Mouse (Mus musculus) adipocyte (in vitro differentiated cells): ENCODE results near the gene Thsd7b.

Source experiments
- DNase-seq: peaks from one replicate; pipeline ENCODE4 v3.0.0-alpha.2; 2016; ENCODE audit warnings: low spot score

The Thsd7b gene

GRCm38 (mm10) chr1:129272982-129273937, at the start of gene Thsd7b:
TSS of gene Thsd7b (plus strand) at chr1:129273302.
- no peak for DNase-seq

- DNase-seq = no peak
Observed at GRCm38 (mm10) chr1:129244292-129244691, 28.8 kb upstream of the Thsd7b start.

DNA sequence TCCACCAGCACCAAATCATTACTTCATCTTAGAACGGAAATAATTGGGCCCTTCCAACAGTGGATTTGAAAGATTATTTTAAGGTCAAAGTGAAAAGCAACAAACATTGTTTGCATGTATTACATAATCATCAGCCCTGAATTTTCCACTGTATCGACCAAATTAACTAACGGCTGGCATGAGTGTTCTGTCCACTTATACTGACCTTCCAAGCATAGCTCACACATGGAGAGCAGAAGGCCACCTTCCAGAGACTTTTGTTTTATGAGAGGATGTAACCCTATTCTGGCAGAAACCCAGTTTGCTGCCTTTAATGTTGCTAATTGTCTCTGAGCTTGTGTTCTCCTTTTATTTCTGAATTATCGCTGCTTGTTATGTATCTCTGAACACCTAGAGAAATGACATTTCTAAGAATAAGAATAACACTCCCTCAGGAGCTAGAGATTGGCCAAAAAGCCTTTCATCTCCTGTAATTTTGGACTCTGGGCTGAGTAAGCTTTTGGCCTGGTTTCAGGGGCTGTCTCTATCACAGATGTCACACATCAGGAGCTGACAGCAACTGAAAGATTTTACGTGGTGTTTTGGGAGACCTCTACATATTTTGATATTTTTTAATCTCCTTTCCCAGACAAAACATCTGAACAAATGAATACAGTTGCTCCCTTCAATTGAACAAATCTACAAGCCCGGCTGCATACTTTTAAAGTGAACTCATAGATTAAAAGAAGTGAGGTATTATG, 22.2 kb upstream of the Thsd7b start:
- DNase-seq = no peak

DNA sequence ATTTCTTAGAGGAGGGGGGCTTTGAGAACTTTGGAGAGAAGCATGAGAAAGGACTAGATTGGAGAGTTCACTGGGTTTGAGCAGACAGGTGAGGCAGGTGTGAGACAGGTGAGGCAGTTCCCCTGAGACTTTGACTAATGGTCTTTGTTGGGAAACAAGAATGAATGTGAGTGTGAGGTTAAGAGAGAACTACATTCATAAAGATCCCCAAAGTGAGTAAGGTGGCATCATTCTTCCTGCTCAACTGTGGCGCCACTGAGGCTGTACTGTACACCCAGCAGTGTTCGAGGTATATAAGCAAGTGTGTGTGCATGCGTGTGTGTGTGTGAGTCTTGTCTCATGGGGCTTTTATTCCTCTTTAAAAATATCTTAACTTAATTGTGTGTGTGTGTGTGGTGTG, 6.4 kb upstream of the Thsd7b start:
- DNase-seq = no peak

DNA sequence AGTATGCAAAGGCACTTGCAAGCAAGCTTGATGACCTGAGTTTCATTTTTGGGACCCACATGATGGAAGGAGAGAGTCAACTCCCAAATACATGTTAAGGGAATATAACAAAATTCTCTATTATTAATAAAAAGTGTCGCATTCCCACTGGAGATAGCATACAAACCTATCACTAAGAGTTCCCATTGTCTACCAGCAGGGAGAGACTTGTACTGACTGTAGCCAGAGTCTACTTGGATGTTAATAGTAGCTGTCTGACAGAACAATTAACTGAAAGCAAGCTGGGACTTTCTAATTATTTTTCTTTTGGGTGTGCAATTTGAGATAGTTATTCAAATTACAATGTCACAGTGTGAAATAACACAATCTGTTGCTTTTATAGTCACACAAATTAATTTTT, 31.1 kb downstream of the Thsd7b start:
- DNase-seq = no peak

DNA sequence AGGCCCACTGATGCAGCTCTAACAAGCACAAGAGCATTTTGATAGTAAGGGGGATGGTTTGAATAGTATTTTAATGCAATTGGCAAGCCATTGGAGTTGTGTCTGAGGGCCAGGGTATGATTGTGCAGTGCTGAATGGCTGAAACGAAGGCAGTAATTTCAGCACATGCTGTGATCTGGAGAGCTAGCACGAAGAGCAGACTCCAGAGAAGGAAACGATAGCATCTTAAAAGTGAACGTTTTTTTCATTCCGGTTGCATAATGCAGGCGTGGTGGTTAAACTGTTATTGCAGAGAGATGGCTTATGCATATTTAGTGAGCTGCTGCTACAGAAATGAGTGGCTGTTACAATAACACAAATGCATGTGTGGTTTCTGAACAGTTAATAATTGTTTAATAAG, 51.3 kb downstream of the Thsd7b start:
- DNase-seq = no peak

DNA sequence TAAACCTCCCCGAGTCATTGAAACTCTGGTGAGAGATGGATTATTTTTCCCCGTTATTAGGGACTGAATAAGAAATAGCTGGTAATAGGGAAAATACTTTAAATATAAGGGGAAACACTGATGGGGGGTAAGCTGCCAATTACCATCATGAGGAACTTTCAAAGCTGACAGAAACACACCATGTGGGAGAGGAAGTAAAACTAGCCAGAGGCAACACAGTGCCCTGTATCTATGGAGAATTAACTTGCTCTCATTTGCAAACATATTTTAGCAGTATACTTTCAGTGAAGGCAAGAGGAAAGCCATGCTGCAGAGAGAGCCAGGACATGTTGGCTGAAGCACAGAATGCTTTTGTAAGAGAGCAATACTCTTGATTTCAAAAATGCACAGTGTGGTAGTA, 51.7 kb downstream of the Thsd7b start:
- no peak for DNase-seq

DNA sequence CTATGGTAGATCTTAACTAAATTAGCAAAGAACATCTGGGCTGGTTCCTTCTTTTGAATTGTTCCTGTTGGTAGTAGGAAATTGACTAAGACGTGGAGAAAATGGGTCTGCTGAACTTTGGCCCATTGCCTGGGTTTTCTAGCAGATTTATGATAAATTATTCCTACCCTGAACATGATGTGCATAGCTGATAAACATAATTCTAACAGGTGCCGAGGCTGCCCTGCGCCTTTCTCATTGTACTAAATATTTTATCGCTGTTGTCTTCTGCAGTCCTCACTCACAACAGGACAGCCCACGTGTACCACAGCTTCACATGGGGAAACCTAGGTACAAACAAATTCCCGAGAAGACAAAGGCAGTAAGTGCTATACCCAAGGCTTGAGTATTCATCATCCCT, 83.5 kb downstream of the Thsd7b start:
- DNase-seq = no peak

- no peak for DNase-seq
Observed at GRCm38 (mm10) chr1:129357378-129357777, 84.3 kb downstream of the Thsd7b start.

GRCm38 (mm10) chr1:129363368-129363767, 90.3 kb downstream of the Thsd7b start:
- no peak for DNase-seq

GRCm38 (mm10) chr1:129364828-129365227, 91.7 kb downstream of the Thsd7b start:
- no peak for DNase-seq

DNA sequence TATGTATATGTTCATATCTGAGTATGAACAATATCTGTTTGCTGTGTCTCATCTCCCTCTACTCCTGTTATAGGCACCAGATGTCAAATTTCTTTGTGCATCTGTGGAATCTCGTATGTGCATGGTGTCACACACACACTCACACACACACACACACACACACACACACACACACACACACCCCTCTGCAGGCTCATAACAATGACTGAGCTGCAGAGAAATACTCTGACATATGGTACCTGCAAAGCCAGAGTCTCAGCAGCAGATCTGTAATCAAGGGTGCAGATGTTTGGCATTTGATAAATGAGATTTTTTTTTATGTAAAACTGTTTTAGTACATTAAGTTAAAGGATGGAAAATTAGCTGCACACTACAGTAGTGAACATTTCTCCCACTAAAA, 92.5 kb downstream of the Thsd7b start:
- no peak for DNase-seq

DNA sequence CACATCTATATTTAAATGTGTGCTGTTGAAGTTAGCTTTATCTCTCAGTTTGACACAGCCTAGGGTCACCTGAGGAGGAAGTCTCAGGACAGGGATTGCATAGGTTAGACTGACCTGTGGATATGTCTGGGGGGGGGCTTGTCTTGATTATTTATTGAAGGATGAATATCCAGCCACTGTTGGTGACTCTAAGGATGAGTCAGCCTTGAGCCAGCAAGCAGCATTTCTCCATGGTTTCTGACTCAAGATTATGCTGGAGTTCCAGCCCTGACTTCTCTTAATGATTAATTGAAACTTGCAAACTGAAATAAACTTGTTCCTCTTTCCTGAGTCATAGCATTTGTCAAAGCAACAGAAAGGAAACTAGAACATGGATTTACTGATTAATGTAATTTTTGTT, 113.4 kb downstream of the Thsd7b start:
- no peak for DNase-seq

DNA sequence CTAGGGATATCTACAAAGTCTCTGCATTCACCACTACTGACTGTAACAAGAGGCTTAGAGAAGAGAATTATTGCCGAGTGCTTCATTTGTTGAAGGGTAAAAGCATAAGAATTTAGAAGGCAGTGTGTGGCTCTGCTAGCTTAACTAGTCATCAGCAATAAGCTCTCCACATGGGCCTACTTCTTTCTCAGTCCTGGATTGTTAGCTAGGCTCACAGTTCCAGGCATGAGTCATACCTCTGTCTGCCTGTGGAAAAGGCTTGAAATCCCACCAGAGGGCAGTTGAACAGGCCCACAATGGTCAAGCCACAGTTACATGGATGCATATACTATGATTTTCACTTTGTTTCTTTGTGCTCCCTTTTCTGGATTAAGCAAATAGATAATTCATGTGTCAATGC, 138.5 kb downstream of the Thsd7b start:
- no peak for DNase-seq

GRCm38 (mm10) chr1:129421581-129421980, 148.5 kb downstream of the Thsd7b start:
- no peak for DNase-seq

GRCm38 (mm10) chr1:129464414-129464813, 191.3 kb downstream of the Thsd7b start:
- DNase-seq = no peak

DNA sequence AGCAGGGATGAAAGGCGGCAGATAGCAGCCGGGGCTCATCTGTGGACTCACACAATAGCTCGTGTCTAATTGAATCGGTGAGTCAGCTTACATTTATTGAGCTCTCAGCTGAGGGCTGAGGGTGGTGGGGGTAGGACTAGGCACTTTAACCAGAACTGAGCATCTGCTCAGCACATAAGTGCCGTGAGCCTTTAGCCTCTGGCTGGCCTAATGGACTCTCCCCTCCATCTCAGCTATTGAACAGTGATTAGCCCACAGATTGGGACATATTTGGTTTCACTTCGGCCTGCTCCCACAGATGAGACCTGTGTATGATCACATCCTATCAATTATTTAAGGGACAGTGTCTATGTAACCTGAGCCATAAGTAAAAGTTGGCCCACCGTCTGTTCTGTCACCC, 200.4 kb downstream of the Thsd7b start:
- DNase-seq = no peak

GRCm38 (mm10) chr1:129484266-129485031, 211.3 kb downstream of the Thsd7b start:
- DNase-seq = no peak

DNA sequence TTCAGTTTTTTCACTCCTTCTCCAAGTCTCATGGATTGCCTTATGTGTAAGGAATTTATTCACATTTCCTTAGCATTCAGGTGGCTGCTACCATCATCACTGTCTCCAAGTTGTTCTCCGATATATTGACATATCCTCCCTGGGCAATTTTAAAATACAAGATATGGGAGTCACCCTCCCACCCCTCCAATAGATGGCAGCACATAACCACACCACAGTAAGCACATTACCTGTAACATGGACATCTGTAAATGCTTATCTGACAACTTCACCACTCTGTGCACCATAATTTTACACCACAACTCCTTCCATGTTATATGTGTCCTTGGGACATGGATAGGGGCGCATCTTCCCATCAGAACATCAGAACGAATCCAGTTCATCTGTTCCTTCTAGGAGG, 218.0 kb downstream of the Thsd7b start:
- DNase-seq = no peak

DNA sequence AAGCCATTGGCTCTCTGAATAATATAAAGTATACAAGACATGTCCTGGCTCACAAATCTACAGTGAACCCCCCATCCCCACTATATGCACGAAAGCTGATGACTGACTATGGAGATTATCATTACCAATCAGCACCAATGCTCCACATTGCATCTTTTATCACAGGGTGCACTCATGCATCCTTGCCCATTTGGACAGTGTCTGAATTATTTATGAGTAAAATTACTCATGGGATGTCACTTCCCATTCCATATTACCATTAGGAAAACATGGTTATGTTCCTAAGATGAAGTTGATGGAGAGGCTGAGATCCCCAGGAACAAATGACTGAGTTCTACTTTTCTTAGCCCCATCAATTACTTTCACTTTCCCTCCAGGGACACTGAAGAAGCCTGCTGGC, 220.8 kb downstream of the Thsd7b start:
- DNase-seq = no peak

- no peak for DNase-seq
Observed at GRCm38 (mm10) chr1:129501707-129502106, 228.6 kb downstream of the Thsd7b start.

DNA sequence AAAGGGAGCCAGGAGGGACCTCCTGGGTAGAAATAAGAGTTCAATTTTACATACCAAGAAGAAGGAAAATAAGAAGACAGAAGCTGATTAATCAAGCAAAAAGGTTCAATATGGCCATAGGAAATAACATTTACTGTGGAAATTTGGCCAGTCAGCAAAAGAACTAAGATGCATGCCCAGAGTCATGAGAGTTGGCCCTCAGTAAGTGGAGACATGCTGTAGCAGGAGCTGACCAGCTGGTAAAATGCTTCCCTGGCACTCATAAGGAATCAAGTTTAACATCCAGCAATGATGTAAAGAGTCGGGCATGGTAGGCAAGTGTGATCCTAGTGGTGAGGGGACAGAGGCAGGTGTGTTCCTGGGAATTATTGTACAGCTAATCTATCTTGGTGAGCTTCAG, 243.3 kb downstream of the Thsd7b start:
- no peak for DNase-seq

DNA sequence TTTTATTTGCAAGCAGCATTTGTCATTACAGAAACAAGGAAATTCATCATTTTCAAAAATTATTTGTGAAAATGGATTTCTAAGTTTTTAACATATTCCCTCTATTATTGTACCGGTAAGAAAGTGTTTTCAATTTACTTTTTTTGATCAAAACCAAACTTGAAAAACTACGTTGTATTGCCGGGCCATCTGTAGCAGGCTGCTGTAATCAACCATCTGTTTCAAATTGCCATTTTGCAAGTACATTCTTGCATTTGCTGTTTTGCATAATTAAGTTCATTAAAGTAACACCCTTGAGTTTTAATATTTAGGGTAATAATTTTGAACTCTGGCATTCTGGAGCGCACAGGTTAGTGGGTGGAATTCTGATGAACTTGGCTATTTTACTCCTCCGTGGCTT, 246.6 kb downstream of the Thsd7b start:
- no peak for DNase-seq
